Mouse (Mus musculus) retina, adult 2 months (tissue): Measurements from ENCODE around the gene Trp53i13.

Experiments used
- DNase-seq: peaks from one replicate; pipeline ENCODE4 v3.0.0-alpha.2; 2012; ENCODE audit warnings: low read depth, low spot score

Trp53i13 gene

GRCm38 (mm10) chr11:77492311-77492871 is 23.4 kb downstream of the Trp53i13 start:
- DNase-seq = no peak

GRCm38 (mm10) chr11:77491502-77492291 is 24.1 kb downstream of the Trp53i13 start:
- no peak for DNase-seq

GRCm38 (mm10) chr11:77491123-77491501 is 24.7 kb downstream of the Trp53i13 start:
- peak; percentile 65 for DNase-seq

GRCm38 (mm10) chr11:77490451-77490850 is 25.3 kb downstream of the Trp53i13 start:
- no peak for DNase-seq

GRCm38 (mm10) chr11:77489591-77490235 is 26.1 kb downstream of the Trp53i13 start, which contains the start of gene Ankrd13b:
Gene Ankrd13b (minus strand): TSS chr11:77489678.
- peak; percentile 57 for DNase-seq

GRCm38 (mm10) chr11:77488771-77489581 is 26.8 kb downstream of the Trp53i13 start:
- DNase-seq = no peak

GRCm38 (mm10) chr11:77486798-77487197 is 29.0 kb downstream of the Trp53i13 start:
- DNase-seq = no peak

GRCm38 (mm10) chr11:77485229-77485628 is 30.6 kb downstream of the Trp53i13 start:
- DNase-seq = no peak

- DNase-seq = no peak
Observed at GRCm38 (mm10) chr11:77483510-77484255, 32.1 kb downstream of the Trp53i13 start.

GRCm38 (mm10) chr11:77483043-77483442 is 32.7 kb downstream of the Trp53i13 start:
- no peak for DNase-seq

GRCm38 (mm10) chr11:77476895-77477294 is 38.9 kb downstream of the Trp53i13 start:
- DNase-seq = no peak

- DNase-seq = no peak
Observed at GRCm38 (mm10) chr11:77476216-77476615, 39.6 kb downstream of the Trp53i13 start.

- no peak for DNase-seq
Observed at GRCm38 (mm10) chr11:77472775-77473174, 43.0 kb downstream of the Trp53i13 start.

- no peak for DNase-seq
Observed at GRCm38 (mm10) chr11:77471407-77471806, 44.4 kb downstream of the Trp53i13 start.

GRCm38 (mm10) chr11:77468397-77468796 is 47.4 kb downstream of the Trp53i13 start:
- DNase-seq = no peak

GRCm38 (mm10) chr11:77467784-77468183 is 48.0 kb downstream of the Trp53i13 start:
- no peak for DNase-seq

- DNase-seq = no peak
Observed at GRCm38 (mm10) chr11:77467157-77467556, 48.6 kb downstream of the Trp53i13 start.

GRCm38 (mm10) chr11:77466544-77466943 is 49.2 kb downstream of the Trp53i13 start:
- DNase-seq = no peak

- DNase-seq = no peak
Observed at GRCm38 (mm10) chr11:77465111-77465510, 50.7 kb downstream of the Trp53i13 start.

GRCm38 (mm10) chr11:77464684-77465083 is 51.1 kb downstream of the Trp53i13 start:
- DNase-seq = no peak

- DNase-seq = no peak
Observed at GRCm38 (mm10) chr11:77463786-77464185, 52.0 kb downstream of the Trp53i13 start.
